Mouse (Mus musculus) spleen, adult 10 weeks (tissue): Measurements from ENCODE around the gene Bag6. TPM values are rescaled to one million over a fixed set of nuclear protein-coding genes. Genes with fewer than 3 reads are reported as not detected.

Source experiments
- polyA plus RNA-seq: library from polyadenylated mRNA; stranded (reverse); fragments of 350-450 nt; fragmentation: Illumina TruSeq; extraction: RNeasy Lipid Tissue Mini Kit (QIAGEN cat#74804); gene quantifications from one replicate; pipeline ENCODE4 v1.2.3, GENCODE M21; 2015; ENCODE audit warnings: low replicate concordance; ENCODE audit not compliant: insufficient read depth

Bag6 gene
- 69.9 TPM for polyA plus RNA-seq

GRCm38 (mm10) chr17:35134801-35135590 is at the start of gene Bag6:
Gene Bag6, plus strand, starts transcription at chr17:35135178.

DNA sequence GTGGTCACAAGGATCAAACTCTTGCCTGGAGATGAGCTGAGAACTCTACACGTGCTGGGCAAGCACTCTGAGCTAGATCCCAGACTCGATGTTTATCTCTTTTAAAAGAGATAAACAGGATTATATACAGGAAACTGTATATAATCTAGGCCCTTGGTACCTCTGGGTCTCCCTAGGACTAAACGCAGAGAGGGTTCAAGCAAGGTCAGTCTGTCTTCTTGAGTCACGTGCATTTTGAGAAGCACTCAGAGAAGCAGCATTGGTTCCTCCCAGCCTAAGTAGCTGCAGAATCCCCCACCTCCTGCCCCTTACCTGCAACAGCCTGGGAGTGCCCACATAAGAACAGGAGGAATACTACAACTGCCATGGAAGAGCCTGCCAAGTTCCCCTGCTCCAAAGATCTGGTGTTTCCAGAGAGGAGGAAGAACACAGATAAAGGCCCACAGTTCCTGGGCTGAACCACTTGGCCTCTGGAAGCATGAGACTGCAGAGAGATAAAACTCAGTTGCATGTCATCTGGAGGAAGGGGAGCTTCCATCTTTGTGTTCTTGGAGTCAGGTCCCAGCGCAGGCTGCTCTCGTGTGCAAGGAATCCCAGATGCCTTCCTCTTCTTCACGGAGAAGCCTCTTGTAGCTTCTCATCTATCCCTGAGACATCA is 49.6 kb upstream of the Bag6 start, which contains the start of gene Ly6g6f:
Gene Ly6g6f, minus strand, starts transcription at position 403 of the 658 bp plus-strand sequence.

GRCm38 (mm10) chr17:35088825-35089644 is 45.9 kb upstream of the Bag6 start, which contains the start of gene Abhd16a:
Gene Abhd16a, plus strand, starts transcription at chr17:35089263.

DNA sequence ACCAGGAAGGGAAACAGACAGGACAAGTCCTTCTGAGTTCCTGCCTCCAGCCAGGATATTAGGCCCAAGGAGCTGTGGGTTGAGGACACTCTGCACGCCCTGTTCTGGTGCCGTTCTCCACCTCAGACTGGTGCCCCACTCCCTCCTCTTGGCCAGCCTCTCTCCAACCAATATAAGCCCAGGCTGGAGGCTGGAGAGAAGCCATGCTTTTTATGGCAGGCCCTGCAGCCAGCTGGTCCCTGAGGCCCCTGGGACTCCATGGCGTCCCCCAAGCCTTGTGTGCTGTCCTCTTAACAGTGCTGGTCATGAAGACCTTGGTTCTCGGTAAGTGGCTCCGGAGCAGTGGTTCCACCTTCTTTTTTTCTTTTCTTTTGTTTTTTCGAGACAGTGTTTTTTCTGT is 26.9 kb upstream of the Bag6 start, which contains the start of gene Ly6g5c:
Gene Ly6g5c, plus strand, starts transcription at position 183 of the 400 bp plus-strand sequence.

DNA sequence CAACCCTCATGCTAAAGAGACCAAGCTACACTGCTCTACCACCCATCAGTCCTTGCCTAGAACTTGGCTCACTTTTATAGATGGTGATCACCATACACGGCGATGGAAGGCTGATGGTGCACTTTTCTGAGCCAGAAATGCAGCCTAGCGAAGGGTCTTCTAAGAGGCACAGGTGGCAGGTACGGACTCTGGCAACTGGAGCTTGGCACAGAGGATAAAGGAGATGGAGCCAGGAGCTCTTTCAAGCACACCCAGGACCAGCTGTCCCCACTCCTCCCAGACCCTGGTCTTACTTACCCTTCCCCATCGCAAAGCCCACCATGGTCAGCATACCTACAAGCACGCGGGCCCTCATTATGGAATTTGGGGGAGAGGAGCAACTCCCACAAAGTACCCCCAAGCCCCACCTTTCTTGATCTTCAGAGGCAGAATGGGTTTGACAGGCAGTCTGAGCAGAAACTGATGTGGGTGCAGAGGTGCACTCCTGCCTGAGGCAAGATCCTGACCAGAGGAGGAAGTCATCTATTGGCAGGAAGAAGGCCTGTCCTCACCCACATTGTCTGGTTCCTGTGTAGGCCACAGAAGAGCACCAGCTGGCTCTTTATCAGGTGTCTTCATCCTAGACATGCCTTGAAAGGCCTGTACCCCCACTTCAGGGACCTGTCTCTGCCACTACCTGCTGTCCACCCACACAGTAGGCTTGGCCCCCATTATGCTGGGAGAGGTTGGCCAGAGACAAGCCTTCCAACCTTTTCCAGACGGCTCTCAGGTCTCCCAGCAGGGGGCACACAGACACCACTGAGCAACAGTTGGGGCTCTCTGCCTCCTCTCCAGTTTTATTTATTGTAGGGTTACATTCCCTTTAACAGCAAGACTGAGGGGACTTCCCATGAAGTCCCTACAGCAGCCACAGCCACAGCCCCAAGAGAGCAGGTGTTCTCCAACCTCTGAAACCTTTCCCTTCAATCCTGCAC is 19.6 kb upstream of the Bag6 start, which contains the start of gene Ly6g5b:
Gene Ly6g5b, minus strand, starts transcription at position 383 of the 974 bp plus-strand sequence.

GRCm38 (mm10) chr17:35121143-35121799 is 13.7 kb upstream of the Bag6 start, which contains the start of gene Gpank1:
Gene Gpank1, plus strand, starts transcription at chr17:35121455.

GRCm38 (mm10) chr17:35121871-35122303 is 13.1 kb upstream of the Bag6 start, which contains the start of gene Csnk2b:
Gene Csnk2b, minus strand, starts transcription at chr17:35122053.

DNA sequence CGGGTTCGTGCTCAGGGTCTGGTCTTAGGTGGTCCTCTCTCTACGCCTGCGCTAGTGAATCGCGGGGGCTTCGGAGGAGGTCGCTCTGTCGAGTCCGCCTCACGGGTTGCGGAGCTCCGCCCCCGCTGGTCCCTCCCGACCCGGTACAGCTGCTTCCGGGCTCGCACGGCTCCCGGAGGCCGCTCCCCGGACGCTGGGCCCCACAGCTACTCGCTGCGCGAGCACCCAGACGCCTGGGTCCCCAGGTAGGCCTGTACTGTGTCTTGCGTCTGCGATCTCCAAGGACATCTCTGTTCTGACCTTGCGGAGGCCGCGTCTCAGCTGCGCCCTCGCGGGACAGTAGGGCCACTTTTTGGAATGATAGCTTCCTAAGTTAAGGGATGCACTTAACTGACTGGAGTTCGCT is 8.8 kb upstream of the Bag6 start, which contains the start of gene D17H6S53E:
Gene D17H6S53E, plus strand, starts transcription at position 168 of the 406 bp plus-strand sequence.

GRCm38 (mm10) chr17:35131500-35132173 is 3.3 kb upstream of the Bag6 start, which contains the start of gene Apom:
Gene Apom, minus strand, starts transcription at chr17:35132050.

GRCm38 (mm10) chr17:35164568-35165450 is 29.8 kb downstream of the Bag6 start, which contains the start of gene Prrc2a:
Gene Prrc2a, minus strand, starts transcription at chr17:35164897.

GRCm38 (mm10) chr17:35175968-35176367 is 41.0 kb downstream of the Bag6 start, which contains the start of gene Aif1:
Gene Aif1, minus strand, starts transcription at chr17:35176068.

GRCm38 (mm10) chr17:35187959-35188610 is 53.1 kb downstream of the Bag6 start, which contains the start of gene Lst1:
Gene Lst1, minus strand, starts transcription at chr17:35188439.

DNA sequence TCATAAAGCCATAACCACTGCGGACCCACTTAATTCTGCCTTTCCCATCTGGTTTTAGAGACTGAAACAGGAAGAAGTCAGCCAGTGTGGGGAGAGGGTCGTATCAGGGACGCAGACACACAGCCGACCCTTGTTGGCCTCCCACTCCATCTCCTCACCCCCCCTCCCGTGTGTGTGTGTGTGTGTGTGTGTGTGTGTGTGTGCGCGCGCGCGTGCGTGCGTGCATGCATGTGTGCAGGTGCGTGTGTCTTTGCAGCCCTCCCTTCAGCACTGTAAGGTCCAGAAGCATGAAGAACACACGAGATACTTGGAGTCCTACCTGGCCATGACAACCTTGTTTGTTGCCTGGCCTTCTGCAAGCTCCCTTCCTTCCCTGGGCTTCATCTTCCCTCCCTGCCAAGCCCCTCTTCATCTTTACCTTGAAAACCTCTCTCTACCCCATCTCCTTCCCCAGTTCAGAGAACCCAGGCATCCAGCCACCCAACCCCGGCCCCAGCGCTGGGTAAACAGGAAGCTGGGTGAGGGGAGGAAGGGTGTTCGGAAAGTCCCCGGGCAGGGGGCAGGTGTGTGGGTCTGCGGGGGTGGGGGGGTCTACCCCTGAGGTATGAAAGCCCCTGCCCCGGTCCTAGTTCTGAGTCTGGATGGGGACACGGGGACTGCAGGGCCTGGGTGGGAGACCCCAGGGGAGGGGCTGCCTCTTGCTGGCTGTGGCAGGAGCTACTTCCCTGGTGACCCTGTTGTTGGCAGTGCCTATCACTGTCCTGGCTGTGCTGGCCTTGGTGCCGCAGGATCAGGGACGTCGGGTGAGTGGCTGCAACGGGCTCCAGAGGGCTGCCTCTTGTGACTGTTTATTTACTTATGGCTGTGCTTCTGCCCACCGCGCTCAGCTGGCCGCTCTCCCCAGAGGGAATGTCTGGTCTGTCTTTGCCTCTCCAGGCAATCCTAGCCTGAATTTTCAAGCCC is 59.2 kb downstream of the Bag6 start, which contains the start of gene Ltb:
Gene Ltb, plus strand, starts transcription at position 559 of the 963 bp plus-strand sequence.

